Mouse (Mus musculus): ENCODE results near the gene Tfr2. TPM values are rescaled to one million over a fixed set of nuclear protein-coding genes. Genes with fewer than 3 reads are reported as not detected.

Gene Tfr2
- total and polyA plus RNA-seq, 3 experiments: 96.2 to 112 TPM; not detected in 1

DNA sequence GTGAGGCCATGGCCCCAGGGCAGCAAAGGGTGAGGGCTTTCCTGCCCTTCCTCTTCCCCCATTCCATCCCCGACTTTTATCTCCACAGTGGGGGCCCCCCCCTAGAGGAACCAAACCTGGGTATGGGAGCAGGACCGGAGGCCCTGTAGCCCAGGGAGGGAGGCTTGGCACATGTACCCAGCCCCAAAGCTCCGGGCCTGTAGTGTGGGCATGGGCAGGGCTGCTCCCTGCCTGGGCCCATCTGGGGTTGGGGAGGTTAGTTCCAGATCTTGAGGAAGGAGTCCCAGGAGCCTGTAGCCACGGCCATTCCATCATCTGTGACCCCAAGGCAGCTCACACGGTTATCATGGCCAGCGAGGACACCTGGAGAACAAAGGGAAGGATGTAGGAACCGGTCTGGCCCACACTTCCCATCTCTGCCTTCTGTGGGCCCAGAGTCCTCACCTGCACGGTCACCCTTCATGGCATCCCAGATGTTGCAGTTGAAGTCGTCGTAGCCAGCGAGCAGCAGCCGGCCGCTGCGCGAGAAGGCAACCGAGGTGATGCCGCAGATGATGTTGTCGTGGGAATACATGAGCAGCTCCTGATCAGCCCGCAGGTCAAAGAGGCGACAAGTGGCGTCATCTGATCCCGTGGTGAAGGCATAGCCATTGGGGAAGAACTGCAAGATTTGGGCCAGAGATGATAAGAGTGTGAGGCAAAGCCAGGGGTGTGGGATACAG, 41.2 kb upstream of the Tfr2 start:
- TF ChIP-seq CHD1 (IDR thresholded peaks at IDR 0.05; ENCODE audit: low read depth, low read length): no peak
- no peak for TF ChIP-seq MAX (IDR thresholded peaks at IDR 0.05; ENCODE audit: low read length)
- TF ChIP-seq MXI1 (IDR thresholded peaks at IDR 0.05; ENCODE audit: low read depth, low read length): no peak
- no peak for TF ChIP-seq POLR2AphosphoS5 (IDR thresholded peaks at IDR 0.05; ENCODE audit: borderline replicate concordance, low read depth, low read length)
- TF ChIP-seq MEF2A (IDR thresholded peaks at IDR 0.05; ENCODE audit: extremely low read depth, insufficient replicate concordance, low read depth, low read length, poor library complexity, severe bottlenecking): no peak
- no peak for TF ChIP-seq JUND (IDR thresholded peaks at IDR 0.05; ENCODE audit: low read depth, low read length)
- TF ChIP-seq EP300 (IDR thresholded peaks at IDR 0.05; ENCODE audit: low read depth in 1 of 2, low read length in 2 of 2): no peak
- TF ChIP-seq E2F4 (IDR thresholded peaks at IDR 0.05; ENCODE audit: borderline replicate concordance, low read depth, low read length): no peak
- TF ChIP-seq NRF1 (IDR thresholded peaks at IDR 0.05; ENCODE audit: insufficient read depth, low read depth, low read length, poor library complexity, severe bottlenecking): no peak
- no peak for TF ChIP-seq CTCF (IDR thresholded peaks at IDR 0.05 in 2 of 3, conservative IDR thresholded peaks at IDR 0.05 in 1 of 3; ENCODE audit: control insufficient read depth in 1 of 3, insufficient read depth in 1 of 3, low read depth in 2 of 3, low read length in 3 of 3, poor library complexity in 1 of 3, severe bottlenecking in 1 of 3)
- H3K36me3 ChIP-seq (ENCODE audit: control insufficient read depth in 1 of 2, insufficient read depth in 2 of 2, low read length in 2 of 2): peaks cover 3 to 4% of the 10 kb centered on the region in 2 experiments
- H3K27ac ChIP-seq (ENCODE audit: control insufficient read depth, low read depth, low read length): no peak overlapping the region
- H3K9ac ChIP-seq (ENCODE audit: control insufficient read depth, low read depth, low read length, poor library complexity, severe bottlenecking): no peak overlapping the region
- H3K4me1 ChIP-seq (ENCODE audit: control insufficient read depth in 1 of 2, insufficient read depth in 2 of 2, low read length in 2 of 2): no peaks in the 10 kb centered on the region
- peaks cover 28% of the 10 kb centered on the region for H3K79me2 ChIP-seq (ENCODE audit: control insufficient read depth, insufficient read depth, low read length, poor library complexity)
- H3K4me3 ChIP-seq (ENCODE audit: control insufficient read depth in 1 of 2, insufficient read depth in 1 of 2, low read depth in 2 of 2, low read length in 2 of 2): no peak overlapping the region
- no peak for DNase-seq (ENCODE audit: low read depth, low spot score)
- H3K27me3 ChIP-seq (ENCODE audit: control insufficient read depth in 1 of 2, insufficient read depth in 2 of 2, low read length in 2 of 2): no peaks in the 10 kb centered on the region
- no peaks in the 10 kb centered on the region for H3K9me3 ChIP-seq (replicated peaks; ENCODE audit: insufficient read depth, low read length)

DNA sequence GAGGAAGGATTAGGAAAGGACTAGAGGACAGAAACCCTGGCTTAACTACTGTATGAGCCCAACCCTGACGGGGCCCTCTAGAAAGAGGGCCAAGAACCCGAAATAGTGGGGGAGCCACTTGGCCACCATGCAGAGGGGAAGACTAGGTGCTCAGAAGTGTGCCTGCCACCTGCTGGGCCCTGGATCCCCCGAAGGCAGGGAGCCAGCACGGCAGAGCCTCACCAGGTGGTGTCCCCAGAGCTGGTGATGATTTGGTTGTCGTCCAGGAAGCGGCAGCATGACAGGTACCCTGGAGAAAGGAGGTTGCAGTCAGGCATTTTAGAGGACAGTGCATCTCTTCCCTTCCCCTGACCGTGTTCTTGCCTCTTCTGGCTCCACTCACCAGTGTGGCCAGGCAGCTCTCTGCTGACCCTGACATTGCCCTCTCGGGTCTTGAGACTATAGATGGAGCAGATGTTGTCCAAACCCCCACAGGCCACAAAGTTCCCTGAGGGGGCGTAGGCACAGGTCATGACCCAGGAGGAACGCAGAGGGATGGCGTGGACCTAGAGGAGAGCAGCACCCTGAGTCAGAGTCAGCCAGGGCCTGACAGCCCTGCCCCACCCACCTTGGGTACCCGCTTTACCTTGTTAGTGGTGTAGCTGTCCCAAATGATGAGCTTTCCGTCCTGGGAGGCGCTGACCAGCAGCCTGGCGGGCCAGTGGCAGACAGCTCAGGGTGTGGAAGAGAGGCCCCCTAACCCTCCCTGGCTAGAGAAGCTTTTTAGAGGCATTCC, 40.2 kb upstream of the Tfr2 start:
- no peaks in the 10 kb centered on the region for H3K9me3 ChIP-seq (replicated peaks; ENCODE audit: insufficient read depth, low read length)
- no peak overlapping the region for H3K9ac ChIP-seq (ENCODE audit: control insufficient read depth, low read depth, low read length, poor library complexity, severe bottlenecking)
- no peak overlapping the region for H3K4me3 ChIP-seq (ENCODE audit: control insufficient read depth in 1 of 2, insufficient read depth in 1 of 2, low read depth in 2 of 2, low read length in 2 of 2)
- no peaks in the 10 kb centered on the region for H3K27me3 ChIP-seq (ENCODE audit: control insufficient read depth in 1 of 2, insufficient read depth in 2 of 2, low read length in 2 of 2)
- TF ChIP-seq KAT2A (conservative IDR thresholded peaks at IDR 0.05; ENCODE audit: low read depth, low read length): no peak
- no peak for TF ChIP-seq MAZ (IDR thresholded peaks at IDR 0.05; ENCODE audit: low read depth, low read length)
- TF ChIP-seq NELFE (IDR thresholded peaks at IDR 0.05; ENCODE audit: low read depth, low read length): no peak
- TF ChIP-seq UBTF (IDR thresholded peaks at IDR 0.05; ENCODE audit: borderline replicate concordance, insufficient read depth, low read depth, low read length): no peak
- TF ChIP-seq SMC3 (IDR thresholded peaks at IDR 0.05; ENCODE audit: low read depth, low read length): no peak
- no peak for TF ChIP-seq ETS1 (IDR thresholded peaks at IDR 0.05; ENCODE audit: low read depth, low read length)
- TF ChIP-seq MYB (IDR thresholded peaks at IDR 0.05; ENCODE audit: low read depth, low read length): no peak
- TF ChIP-seq USF1 (IDR thresholded peaks at IDR 0.05; ENCODE audit: low read depth, low read length): no peak
- no peak for TF ChIP-seq NRF1 (IDR thresholded peaks at IDR 0.05; ENCODE audit: insufficient read depth, low read depth, low read length, poor library complexity, severe bottlenecking)
- TF ChIP-seq ZNF384 (IDR thresholded peaks at IDR 0.05; ENCODE audit: low read depth, low read length): no peak
- TF ChIP-seq RAD21 (IDR thresholded peaks at IDR 0.05; ENCODE audit: low read depth, low read length): no peak
- TF ChIP-seq TBP (IDR thresholded peaks at IDR 0.05; ENCODE audit: low read depth, low read length): no peak
- no peak for TF ChIP-seq CHD2 (IDR thresholded peaks at IDR 0.05; ENCODE audit: low read length)
- TF ChIP-seq ZC3H11A (IDR thresholded peaks at IDR 0.05; ENCODE audit: low read depth, low read length): no peak
- TF ChIP-seq MAFK (IDR thresholded peaks at IDR 0.05; ENCODE audit: borderline replicate concordance, low read depth, low read length): no peak
- TF ChIP-seq E2F4 (IDR thresholded peaks at IDR 0.05; ENCODE audit: borderline replicate concordance, low read depth, low read length): no peak
- no peak for DNase-seq (ENCODE audit: low read depth, low spot score)
- peaks cover 2 to 3% of the 10 kb centered on the region in 2 experiments for H3K36me3 ChIP-seq (ENCODE audit: control insufficient read depth in 1 of 2, insufficient read depth in 2 of 2, low read length in 2 of 2)
- no peak overlapping the region for H3K27ac ChIP-seq (ENCODE audit: control insufficient read depth, low read depth, low read length)
- no peaks in the 10 kb centered on the region for H3K4me1 ChIP-seq (ENCODE audit: control insufficient read depth in 1 of 2, insufficient read depth in 2 of 2, low read length in 2 of 2)
- peaks cover 28% of the 10 kb centered on the region for H3K79me2 ChIP-seq (ENCODE audit: control insufficient read depth, insufficient read depth, low read length, poor library complexity)

All from MEL (cell line).